Mouse (Mus musculus): ENCODE data around the gene Camsap2.

DNA sequence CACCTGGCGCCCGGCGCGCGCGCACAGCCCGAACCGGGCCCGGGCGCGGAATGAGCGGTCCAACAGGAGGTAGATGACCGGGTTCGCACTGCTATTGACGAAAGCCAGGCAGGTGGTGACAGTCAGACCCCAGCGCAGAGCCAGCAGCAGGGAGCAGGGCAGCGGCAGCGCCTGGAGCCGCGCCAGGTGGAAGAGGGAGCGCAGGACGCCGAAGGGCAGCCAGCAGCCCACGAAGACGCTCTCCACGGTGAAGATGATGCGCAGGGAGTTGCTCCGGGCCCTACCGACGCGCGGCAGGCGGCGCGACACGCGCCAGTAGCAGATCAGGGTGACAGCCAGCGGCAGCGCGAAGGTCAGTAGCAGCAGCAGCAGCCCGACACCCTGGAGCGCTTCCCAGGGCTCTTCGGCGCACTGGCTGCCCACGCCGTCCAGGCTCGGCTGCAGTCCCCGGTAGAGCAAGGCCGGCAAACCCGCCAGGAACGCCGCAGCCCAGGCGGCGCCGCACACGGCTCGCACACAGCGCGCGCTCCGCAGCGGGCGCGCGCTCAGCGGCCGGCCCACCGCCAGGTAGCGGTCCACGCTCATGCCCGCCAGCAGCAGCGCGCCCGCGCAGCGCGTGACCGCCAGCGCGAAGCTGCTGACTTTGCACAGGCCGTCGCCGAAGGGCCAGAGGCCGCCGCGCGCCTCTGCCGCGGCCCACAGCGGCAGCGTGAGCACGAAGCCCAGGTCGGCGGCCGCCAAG lies 85.8 kb downstream of the Camsap2 start:
- no peak for TF ChIP-seq CTCF (IDR thresholded peaks at IDR 0.05; ENCODE audit: insufficient read depth, low read length)
- TF ChIP-seq POLR2A (IDR thresholded peaks at IDR 0.05; ENCODE audit: borderline replicate concordance, extremely low read depth, low read depth, low read length), result no peak
